Mouse (Mus musculus) common myeloid progenitor, adult 5-6 weeks (primary cell): ENCODE data around the gene Gm17542. TPM values are rescaled to one million over a fixed set of nuclear protein-coding genes. Genes with fewer than 3 reads are reported as not detected.

Experiments
- total RNA-seq: library from RNA; stranded (forward); fragments of 200-1000, 187-1606 nt; gene quantifications from 2 replicates; pipeline ENCODE4 v1.2.3, GENCODE M21; 2017

Gene Gm17542
- total RNA-seq, 1 experiment from 2014 or later: not detected

Other genes starting within 250 kb of the Gm17542 start
- 6.7 and 12.4 TPM in 2 replicates for gene Ccdc138, start 220.3 kb downstream of the Gm17542 start, total RNA-seq
- 0.09 TPM in 1 of 2 replicates, not detected in the other for gene Edar, start 42.6 kb downstream of the Gm17542 start, total RNA-seq
- not detected in 2 replicates for gene Sh3rf3, start 95.1 kb upstream of the Gm17542 start, total RNA-seq